Mouse (Mus musculus) adrenal gland, adult 8-10 months (tissue): ENCODE results near the gene Tusc2. TPM values are rescaled to one million over a fixed set of nuclear protein-coding genes. Genes with fewer than 3 reads are reported as not detected.
"Not testable (repeated sequence)": the region's sequence is repeated elsewhere in the genome, so short reads cannot be mapped to it uniquely, and the experiment has no call there.

Source experiments
- DNase-seq: peaks from one replicate; pipeline ENCODE4 v3.0.0; 2022
- total RNA-seq, 4 experiments: library from RNA; stranded (reverse); gene quantifications; 2 replicates each; pipeline ENCODE4 v1.2.4; 2022

Tusc2 gene
- total RNA-seq, 4 experiments from 2014 or later, result 55.1 to 64.1 (median 61.8) TPM

- DNase-seq, result no peak
These were observed 17.5 kb upstream of the Tusc2 start for GRCm38 (mm10) chr9:107545602-107546001.

GRCm38 (mm10) chr9:107547026-107547425, 16.0 kb upstream of the Tusc2 start, which contains the start of gene Zmynd10:
TSS of gene Zmynd10 (plus strand) at chr9:107547298.
- DNase-seq, result peak; percentile 93

- DNase-seq, result no peak
These were observed 15.1 kb upstream of the Tusc2 start for GRCm38 (mm10) chr9:107547957-107548356.

- no peak for DNase-seq
These were observed 14.2 kb upstream of the Tusc2 start for GRCm38 (mm10) chr9:107548820-107549219.

- peak; percentile 13 for DNase-seq
These were observed 13.6 kb upstream of the Tusc2 start for GRCm38 (mm10) chr9:107549297-107550074.

- peak; percentile 28 for DNase-seq
These were observed 12.5 kb upstream of the Tusc2 start for GRCm38 (mm10) chr9:107550491-107551116.

- DNase-seq, result peak; percentile 26
These were observed 11.8 kb upstream of the Tusc2 start, which contains the start of gene Rassf1 for GRCm38 (mm10) chr9:107551117-107551889. TSS of gene Rassf1 (plus strand) at chr9:107551555.

GRCm38 (mm10) chr9:107551890-107552355, 11.1 kb upstream of the Tusc2 start:
- DNase-seq, result no peak

- no peak for DNase-seq
These were observed 10.2 kb upstream of the Tusc2 start for GRCm38 (mm10) chr9:107552690-107553393.

- no peak for DNase-seq
These were observed 9.3 kb upstream of the Tusc2 start for GRCm38 (mm10) chr9:107553541-107554318.

GRCm38 (mm10) chr9:107554319-107554825, 8.7 kb upstream of the Tusc2 start:
- peak; percentile 94 for DNase-seq

GRCm38 (mm10) chr9:107555031-107555457, 8.0 kb upstream of the Tusc2 start:
- DNase-seq, result no peak

- no peak for DNase-seq
These were observed 7.4 kb upstream of the Tusc2 start for GRCm38 (mm10) chr9:107555701-107556100.

- no peak for DNase-seq
These were observed 6.7 kb upstream of the Tusc2 start for GRCm38 (mm10) chr9:107556346-107556745.

- not testable (repeated sequence) for DNase-seq
These were observed 2.5 kb downstream of the Tusc2 start for GRCm38 (mm10) chr9:107565556-107565955.

- DNase-seq, result no peak
These were observed 3.1 kb downstream of the Tusc2 start for GRCm38 (mm10) chr9:107566041-107566709.

GRCm38 (mm10) chr9:107566855-107567254, 3.8 kb downstream of the Tusc2 start:
- DNase-seq, result no peak

- DNase-seq, result no peak
These were observed 4.8 kb downstream of the Tusc2 start, which contains the start of gene Hyal2 for GRCm38 (mm10) chr9:107567702-107568319. TSS of gene Hyal2 (plus strand) at chr9:107567945.

- DNase-seq, result peak; percentile 82
These were observed 5.5 kb downstream of the Tusc2 start for GRCm38 (mm10) chr9:107568331-107569261.
